Mouse (Mus musculus) kidney, adult 18-20 months (tissue): ENCODE results near the gene Gm6169.
"Not testable (repeated sequence)": the region's sequence is repeated elsewhere in the genome, so short reads cannot be mapped to it uniquely, and the experiment has no call there.

ENCODE experiments used
- DNase-seq: peaks from one replicate; pipeline ENCODE4 v3.0.0; 2021

Gene Gm6169

GRCm38 (mm10) chr13:97068151-97068550 lies 30.9 kb downstream of the Gm6169 start:
- DNase-seq: no peak

GRCm38 (mm10) chr13:97067691-97068090 lies 31.3 kb downstream of the Gm6169 start:
- DNase-seq: no peak

GRCm38 (mm10) chr13:97066649-97067550 lies 32.1 kb downstream of the Gm6169 start, which contains the start of gene Fam169a:
Fam169a (plus strand) TSS chr13:97067286.
- DNase-seq: no peak

GRCm38 (mm10) chr13:97064844-97065621 lies 34.0 kb downstream of the Gm6169 start:
- DNase-seq: not testable (repeated sequence)

- DNase-seq: no peak
These were observed 34.6 kb downstream of the Gm6169 start for GRCm38 (mm10) chr13:97064413-97064812.

- no peak for DNase-seq
These were observed 35.6 kb downstream of the Gm6169 start for GRCm38 (mm10) chr13:97063431-97063830.

GRCm38 (mm10) chr13:97062151-97062550 lies 36.9 kb downstream of the Gm6169 start:
- DNase-seq: no peak

GRCm38 (mm10) chr13:97060331-97060730 lies 38.7 kb downstream of the Gm6169 start:
- DNase-seq: no peak

- no peak for DNase-seq
These were observed 39.3 kb downstream of the Gm6169 start for GRCm38 (mm10) chr13:97059746-97060145.

GRCm38 (mm10) chr13:97057817-97058216 lies 41.2 kb downstream of the Gm6169 start:
- no peak for DNase-seq

GRCm38 (mm10) chr13:97053844-97054243 lies 45.2 kb downstream of the Gm6169 start:
- peak; percentile 4 for DNase-seq

GRCm38 (mm10) chr13:97052667-97053066 lies 46.4 kb downstream of the Gm6169 start:
- peak; percentile 64 for DNase-seq

GRCm38 (mm10) chr13:97051158-97051557 lies 47.9 kb downstream of the Gm6169 start:
- DNase-seq: peak; percentile 54
